Mouse (Mus musculus): ENCODE results near the gene Tmem206.

GRCm38 (mm10) chr1:191362412-191362811 is 36.7 kb downstream of the Tmem206 start:
- TF ChIP-seq CTCF (conservative IDR thresholded peaks at IDR 0.05; ENCODE audit: insufficient read depth, insufficient read length, low read depth, low read length) (no peak), POLR2A (IDR thresholded peaks at IDR 0.05; ENCODE audit: low read depth, low read length) (no peak)

All from kidney, adult 2 months (tissue).